Mouse (Mus musculus) liver, embryonic 14.5 days (tissue): ENCODE measurements at regions not wholly inside any gene's neighbourhood (a gene's known extent, or its start where the extent isn't known, plus 50 kb on each side); places are given as distances from the start of the nearest gene placed in this dataset.

ENCODE experiments used
- ATAC-seq: fragments of 200-750 bp; cut with Nextera tagmentation; 2 replicates; pipeline ENCODE4 v1.8.0; 2017; ENCODE audit warnings: moderate number of reproducible peaks, mild to moderate bottlenecking, moderate library complexity; ENCODE audit not compliant: insufficient read depth
- DNase-seq, 3 experiments: peaks; one replicate each; pipeline ENCODE4 v3.0.0-alpha.2; 2012 to 2013; ENCODE audit warnings: low read depth in 3 of 3, low spot score in 3 of 3
- H3K27ac ChIP-seq: fragments of 300-500 bp; sonication (generic); 2 replicates; pipeline ENCODE4 v1.5.1; 2014; ENCODE audit warnings: moderate library complexity, mild to moderate bottlenecking, control low read depth, inconsistent platforms
- H3K27me3 ChIP-seq: fragments of 300-500 bp; sonication (generic); 2 replicates; pipeline ENCODE4 v1.6.1; 2014; ENCODE audit warnings: mild to moderate bottlenecking, low read length, moderate library complexity; ENCODE audit not compliant: control insufficient read depth, insufficient read depth
- H3K36me3 ChIP-seq: fragments of 300-500 bp; sonication (generic); replicated peaks from 2 replicates; pipeline ENCODE4 v1.6.1; 2014; ENCODE audit warnings: low read depth; ENCODE audit not compliant: control insufficient read depth, insufficient read depth
- H3K4me1 ChIP-seq, 2 experiments: fragments of 200-500 bp in 1 of 2; fragments of 300-500 bp in 1 of 2; sonication (generic) in 1 of 2; replicated peaks; 2 replicates each; pipeline ENCODE4 v1.6.1; 2012 to 2014; ENCODE audit warnings: antibody characterized with exemption in 1 of 2, inconsistent platforms in 1 of 2, low read length in 1 of 2; ENCODE audit not compliant: control insufficient read depth in 2 of 2, insufficient read depth in 2 of 2
- H3K4me2 ChIP-seq: fragments of 300-500 bp; sonication (generic); 2 replicates; pipeline ENCODE4 v1.6.1; 2014; ENCODE audit warnings: low read depth, mild to moderate bottlenecking, control low read depth, moderate library complexity
- H3K4me3 ChIP-seq, 2 experiments: fragments of 200-500 bp in 1 of 2; fragments of 300-500 bp in 1 of 2; sonication (generic) in 1 of 2; 2 replicates each; pipeline ENCODE4 v1.5.1; 2012 to 2014; ENCODE audit warnings: low read depth in 2 of 2, low read length in 2 of 2, mild to moderate bottlenecking in 2 of 2, control low read depth in 1 of 2, inconsistent platforms in 1 of 2, moderate library complexity in 1 of 2; ENCODE audit not compliant: insufficient read depth in 1 of 2
- H3K9ac ChIP-seq: fragments of 300-500 bp; sonication (generic); replicated peaks from 2 replicates; pipeline ENCODE4 v1.6.1; 2014; ENCODE audit warnings: mild to moderate bottlenecking, control low read depth, moderate library complexity
- H3K9me3 ChIP-seq: fragments of 300-500 bp; sonication (generic); 2 replicates; pipeline ENCODE4 v1.6.1; 2016; ENCODE audit warnings: low read length, mixed read lengths; ENCODE audit not compliant: control insufficient read depth
- CTCF ChIP-seq: IDR thresholded peaks from 2 replicates; pipeline ENCODE4 v1.5.1; 2016; ENCODE audit warnings: antibody characterized with exemption, low read depth, control low read depth
- EP300 ChIP-seq: IDR thresholded peaks from 2 replicates; pipeline ENCODE4 v1.6.1; 2016; ENCODE audit warnings: antibody characterized with exemption, low read depth
- WGBS: fragments of 180-500 bp; shearing (Covaris S2); extraction: QIAGEN DNeasy Blood & Tissue Kit; methylation state at CpG from one replicate; pipeline ENCODE4 v1.1.7; 2014; ENCODE audit not compliant: insufficient replicate concordance; 5-methylcytosine and 5-hydroxymethylcytosine counted together

DNA sequence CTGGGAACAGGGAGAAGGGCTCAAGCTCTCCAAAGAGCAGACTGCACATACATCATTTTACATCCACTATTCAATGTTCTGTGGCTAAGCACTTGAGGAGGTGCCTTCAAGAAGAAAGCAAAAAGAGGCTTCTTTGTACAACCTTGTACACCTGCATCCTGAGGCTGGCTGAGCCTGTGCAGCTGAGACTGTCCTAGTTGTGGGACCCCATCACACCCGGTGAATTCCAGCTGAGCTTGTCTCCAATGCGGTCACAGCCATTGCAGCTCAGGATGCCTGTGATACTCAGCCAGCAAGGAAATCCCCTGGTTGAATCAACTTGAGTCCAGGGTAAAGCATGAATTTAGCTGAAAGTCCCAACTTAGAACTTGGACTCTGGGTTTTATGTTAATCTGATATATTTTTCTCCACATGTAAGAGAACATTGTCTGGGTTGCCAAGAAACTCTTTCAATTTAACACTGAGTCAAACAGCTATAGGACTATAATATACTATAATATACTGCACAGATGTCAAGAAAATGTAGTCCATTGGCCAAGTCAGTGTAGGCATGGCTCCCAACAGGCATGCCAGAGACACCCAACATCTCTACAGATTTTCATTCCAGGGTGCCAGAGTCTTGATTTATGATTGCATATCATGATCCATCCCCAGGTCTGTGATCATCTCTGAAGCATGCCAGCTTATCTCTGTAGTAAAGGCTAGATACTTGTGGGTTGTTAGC lies 599.2 kb downstream of the Pard3 start:
- Histone ChIP-seq H3K4me3 (no peak overlapping the region), H3K4me2 (no peak overlapping the region), H3K4me1 (no peaks in the 10 kb centered on the region), H3K36me3 (no peaks in the 10 kb centered on the region), H3K9ac (no peak overlapping the region), H3K27me3 (no peaks in the 10 kb centered on the region), H3K9me3 (no peaks in the 10 kb centered on the region), H3K27ac (no peak overlapping the region)
- WGBS: 74% methylated on average over 2 of the region's 2 CpGs
- TF ChIP-seq CTCF (no peak), EP300 (no peak)
- DNase-seq (no peak), ATAC-seq (no peak)

- Histone ChIP-seq H3K36me3 (no peaks in the 10 kb centered on the region), H3K9ac (no peak overlapping the region), H3K27me3 (no peaks in the 10 kb centered on the region), H3K4me1 (no peaks in the 10 kb centered on the region), H3K4me3 (no peak overlapping the region), H3K27ac (no peak overlapping the region), H3K9me3 (no peaks in the 10 kb centered on the region), H3K4me2 (no peak overlapping the region)
- 40% methylated on average over 2 of the region's 2 CpGs for WGBS
- DNase-seq (no peak), ATAC-seq (no peak)
- TF ChIP-seq CTCF: no peak
- TF ChIP-seq EP300: no peak
Measured at GRCm38 (mm10) chr8:127666606-127667005, 602.9 kb downstream of the Pard3 start.

DNA sequence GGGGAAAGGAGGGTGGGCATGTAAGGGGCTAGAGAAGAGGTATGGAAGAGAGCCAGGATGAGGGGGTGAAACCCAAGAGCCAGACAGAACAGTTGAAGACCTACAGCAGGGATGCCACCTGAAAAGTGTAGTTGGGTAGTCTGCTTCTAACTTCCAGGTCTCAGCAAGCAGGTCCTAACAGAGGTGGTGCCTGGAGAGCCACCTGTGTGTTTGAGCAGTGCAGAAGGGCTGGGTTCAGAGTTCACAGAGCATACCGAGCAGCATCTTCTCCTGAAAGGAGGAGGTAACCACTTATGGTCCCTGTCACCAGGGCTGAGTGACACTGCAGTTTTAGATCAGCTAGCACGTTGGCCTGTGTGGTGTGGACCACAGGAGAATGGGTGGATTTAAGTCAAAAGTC lies 605.3 kb downstream of the Pard3 start:
- 22% methylated on average over 2 of the region's 2 CpGs for WGBS

DNA sequence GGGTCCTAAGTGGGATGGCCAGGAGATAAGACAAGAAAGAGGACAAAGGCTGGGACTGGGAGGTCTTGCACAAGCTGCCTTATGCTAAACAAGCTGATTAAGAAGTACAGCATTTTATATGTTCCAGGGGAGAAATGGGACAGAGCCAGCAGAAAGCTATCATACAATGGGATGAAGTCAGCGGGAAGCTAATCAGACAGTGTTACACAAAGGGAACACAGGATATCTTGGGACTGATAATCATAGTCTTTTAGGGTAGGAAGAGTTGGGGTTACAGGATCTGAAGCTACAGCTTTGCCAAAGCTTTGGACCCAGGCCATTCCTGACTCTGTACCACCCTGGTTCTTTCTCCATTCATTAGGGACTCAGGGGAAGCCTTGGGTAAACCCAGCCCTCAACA lies 610.4 kb downstream of the Pard3 start:
- no peak for DNase-seq
- H3K4me2 ChIP-seq: no peak overlapping the region
- WGBS: 37% methylated on average over 1 of the region's 1 CpGs

More for the DNA sequence above, 605.3 kb downstream of the Pard3 start:
- Histone ChIP-seq H3K27ac (no peak overlapping the region), H3K9ac (no peak overlapping the region), H3K4me3 (no peak overlapping the region), H3K27me3 (no peaks in the 10 kb centered on the region), H3K4me2 (no peak overlapping the region), H3K4me1 (no peaks in the 10 kb centered on the region), H3K36me3 (no peaks in the 10 kb centered on the region), H3K9me3 (no peaks in the 10 kb centered on the region)
- TF ChIP-seq CTCF (no peak), EP300 (no peak)
- ATAC-seq: no peak
- no peak for DNase-seq

GRCm38 (mm10) chr8:127675377-127675776 lies 611.7 kb downstream of the Pard3 start:
- ATAC-seq (no peak), DNase-seq (no peak)
- Histone ChIP-seq H3K4me1 (no peaks in the 10 kb centered on the region), H3K36me3 (no peaks in the 10 kb centered on the region), H3K9ac (no peak overlapping the region), H3K27me3 (no peaks in the 10 kb centered on the region), H3K27ac (no peak overlapping the region), H3K9me3 (no peaks in the 10 kb centered on the region), H3K4me2 (no peak overlapping the region), H3K4me3 (no peak overlapping the region)
- TF ChIP-seq CTCF (no peak), EP300 (no peak)
- WGBS: 65% methylated on average over 4 of the region's 4 CpGs

More for the DNA sequence above, 610.4 kb downstream of the Pard3 start:
- Histone ChIP-seq H3K36me3 (no peaks in the 10 kb centered on the region), H3K27ac (no peak overlapping the region), H3K4me3 (no peak overlapping the region), H3K9me3 (no peaks in the 10 kb centered on the region), H3K4me1 (no peaks in the 10 kb centered on the region), H3K27me3 (no peaks in the 10 kb centered on the region), H3K9ac (no peak overlapping the region)
- no peak for ATAC-seq
- TF ChIP-seq CTCF (no peak), EP300 (no peak)
